Mouse (Mus musculus) testis, adult 2 months (tissue): ENCODE results near the gene Bsn.

Experiments
- CTCF ChIP-seq: fragments of 200-500 bp; IDR thresholded peaks from 2 replicates; pipeline ENCODE4 v1.5.1; 2012; ENCODE audit warnings: low read depth, mild to moderate bottlenecking, inconsistent platforms, low read length, moderate library complexity; ENCODE audit not compliant: control insufficient read depth, insufficient read depth, insufficient replicate concordance
- POLR2A ChIP-seq: fragments of 200-500 bp; IDR thresholded peaks from 2 replicates; pipeline ENCODE4 v1.6.1; 2012; ENCODE audit warnings: low read depth, mild to moderate bottlenecking, inconsistent platforms, low read length, moderate library complexity; ENCODE audit not compliant: control insufficient read depth

GRCm38 (mm10) chr9:108182806-108183506, 7.2 kb downstream of the Bsn start:
- TF ChIP-seq POLR2A, result no peak
- no peak for TF ChIP-seq CTCF
